Mouse (Mus musculus) G1E (cell line): ENCODE measurements around the gene Gm11146.

ENCODE experiments used
- CTCF ChIP-seq: IDR thresholded peaks from 2 replicates; pipeline ENCODE4 v1.5.1; 2012; ENCODE audit warnings: low read depth, low read length, inconsistent platforms, mixed read lengths
- TAL1 ChIP-seq: conservative IDR thresholded peaks from 2 replicates; pipeline ENCODE4 v1.6.1; 2012; ENCODE audit warnings: low read depth, low read length, inconsistent platforms, mixed read lengths

GRCm38 (mm10) chr16:77644976-77645375 lies 43.1 kb upstream of the Gm11146 start:
- no peak for TF ChIP-seq TAL1
- TF ChIP-seq CTCF = no peak
